Mouse (Mus musculus): ENCODE results near the gene Fam131a. TPM values are rescaled to one million over a fixed set of nuclear protein-coding genes. Genes with fewer than 3 reads are reported as not detected.
A peak's percentile ranks its signal among the peaks of the same experiment; 100 is the strongest.

Fam131a gene
- total and polyA plus RNA-seq, 3 experiments = 0.67 to 1.3 (median 0.77) TPM

GRCm38 (mm10) chr16:20672500-20672902 lies 20.5 kb upstream of the Fam131a start (continued):
- peak; percentile 60; the same call in 1 of the 2 replicates for TF ChIP-seq KAT2A (IDR thresholded peaks at IDR 0.05; ENCODE audit: insufficient replicate concordance, low read length)

GRCm38 (mm10) chr16:20672965-20673705 lies 19.9 kb upstream of the Fam131a start:
- Histone ChIP-seq H3K4me2 (ENCODE audit: insufficient read depth, low read depth, poor library complexity, severe bottlenecking) (peak overlapping the region; percentile 83), H3K9me3 (replicated peaks; ENCODE audit: low read length) (no peaks in the 10 kb centered on the region), H3K4me3 (replicated peaks in 1 of 3; ENCODE audit: low read depth in 2 of 3, low read length in 2 of 3, poor library complexity in 1 of 3) (peak overlapping the region; percentile 75 to 94 (median 87)), H3K36me3 (replicated peaks in 1 of 2; ENCODE audit: control insufficient read depth in 1 of 2, insufficient read depth in 1 of 2, low read length in 1 of 2) (peaks cover 33 to 43% of the 10 kb centered on the region in 2 experiments), H3K9ac (ENCODE audit: insufficient read depth, low read depth) (peak overlapping the region; percentile 97), H3K4me1 (ENCODE audit: control insufficient read depth in 1 of 2, insufficient read depth in 2 of 2) (peaks cover 15 to 48% of the 10 kb centered on the region in 2 experiments), H3K27me3 (replicated peaks) (no peaks in the 10 kb centered on the region), H3K79me2 (replicated peaks; ENCODE audit: control insufficient read depth, extremely low read depth, insufficient read depth, poor library complexity, severe bottlenecking) (peaks cover 53% of the 10 kb centered on the region), H3K27ac (ENCODE audit: insufficient read depth, low read depth) (peak overlapping the region; percentile 38)
- TF ChIP-seq ELF1 (IDR thresholded peaks at IDR 0.05; ENCODE audit: low read depth, low read length) (no peak), IRF4 (IDR thresholded peaks at IDR 0.05; ENCODE audit: low read depth, low read length) (no peak), SIN3A (IDR thresholded peaks at IDR 0.05; ENCODE audit: low read length) (no peak; the same call in 1 of the 2 replicates), USF1 (IDR thresholded peaks at IDR 0.05; ENCODE audit: low read depth, low read length) (no peak), BHLHE40 (IDR thresholded peaks at IDR 0.05; ENCODE audit: low read depth, low read length) (no peak), HCFC1 (IDR thresholded peaks at IDR 0.05; ENCODE audit: low read depth, low read length) (no peak), MYC (IDR thresholded peaks at IDR 0.05; ENCODE audit: low read depth, low read length) (0 out of 2 replicates have a peak, but pooled peaks have one; percentile 35), MXI1 (IDR thresholded peaks at IDR 0.05; ENCODE audit: low read depth, low read length) (no peak; the same call in none of the 2 replicates), UBTF (IDR thresholded peaks at IDR 0.05; ENCODE audit: low read depth, low read length) (peak; percentile 59; the same call in 1 of the 2 replicates), MAX (IDR thresholded peaks at IDR 0.05; ENCODE audit: low read length) (0 out of 2 replicates have a peak, but pooled peaks have one; percentile 29), CHD1 (IDR thresholded peaks at IDR 0.05; ENCODE audit: low read depth, low read length) (no peak), TBP (conservative IDR thresholded peaks at IDR 0.05; ENCODE audit: low read depth, low read length) (no peak), NELFE (IDR thresholded peaks at IDR 0.05; ENCODE audit: low read depth, low read length) (no peak), SMC3 (IDR thresholded peaks at IDR 0.05; ENCODE audit: low read depth, low read length) (no peak), RAD21 (IDR thresholded peaks at IDR 0.05; ENCODE audit: low read depth, low read length) (no peak)
- in situ Hi-C loops (cut with MboI; ENCODE audit: low pct_ligation_motif_present, low pct_unique_long_range_greater_than_20kb, low sequenced_read_pairs) (no loop called here), dilution Hi-C loops (cut with MboI; ENCODE audit: extremely low pct_ligation_motif_present, extremely low pct_unique_long_range_greater_than_20kb, low sequenced_read_pairs) (no loop called here)
- no peak for DNase-seq (ENCODE audit: extremely low read depth)
